Mouse (Mus musculus) heart, embryonic 14.5 days (tissue): ENCODE measurements around the gene Rnf217. TPM values are rescaled to one million over a fixed set of nuclear protein-coding genes. Genes with fewer than 3 reads are reported as not detected.

Source experiments
- ATAC-seq: fragments of 200-750 bp; cut with Nextera tagmentation; 2 replicates; pipeline ENCODE4 v1.8.0; 2017; ENCODE audit warnings: low read depth, moderate TSS enrichment; ENCODE audit not compliant: insufficient number of reproducible peaks, insufficient read depth, low FRiP score
- H3K27ac ChIP-seq, 2 experiments: fragments of 200-500 bp in 1 of 2; fragments of 300-500 bp in 1 of 2; sonication (generic) in 1 of 2; replicated peaks in 1 of 2; 2 replicates each; pipeline ENCODE4 v1.5.1; 2012 to 2014; ENCODE audit warnings: low read depth in 2 of 2, low read length in 2 of 2, control low read depth in 1 of 2, mild to moderate bottlenecking in 1 of 2, mixed read lengths in 1 of 2; ENCODE audit not compliant: control insufficient read depth in 1 of 2, insufficient read depth in 1 of 2
- H3K27me3 ChIP-seq: fragments of 300-500 bp; sonication (generic); 2 replicates; pipeline ENCODE4 v1.6.1; 2014; ENCODE audit warnings: mild to moderate bottlenecking, low read length, control low read depth; ENCODE audit not compliant: control insufficient read depth, insufficient read depth
- H3K36me3 ChIP-seq: fragments of 300-500 bp; sonication (generic); 2 replicates; pipeline ENCODE4 v1.6.1; 2014; ENCODE audit warnings: mild to moderate bottlenecking, control low read depth, low read length, mixed read lengths; ENCODE audit not compliant: control insufficient read depth, insufficient read depth
- H3K4me1 ChIP-seq, 2 experiments: fragments of 200-500 bp in 1 of 2; fragments of 300-500 bp in 1 of 2; sonication (generic) in 1 of 2; 2 replicates each; pipeline ENCODE4 v1.6.1; 2012 to 2014; ENCODE audit warnings: low read length in 2 of 2, control low read depth in 1 of 2, mixed read lengths in 1 of 2; ENCODE audit not compliant: control insufficient read depth in 2 of 2, insufficient read depth in 2 of 2
- H3K4me2 ChIP-seq: fragments of 300-500 bp; sonication (generic); 2 replicates; pipeline ENCODE4 v1.6.1; 2014; ENCODE audit warnings: mild to moderate bottlenecking, low read length
- H3K4me3 ChIP-seq, 2 experiments: fragments of 200-500 bp in 1 of 2; fragments of 300-500 bp in 1 of 2; sonication (generic) in 1 of 2; 2 replicates each; pipeline ENCODE4 v1.5.1; 2012 to 2014; ENCODE audit warnings: low read length in 2 of 2, mild to moderate bottlenecking in 2 of 2, control low read depth in 1 of 2, low read depth in 1 of 2, moderate library complexity in 1 of 2; ENCODE audit not compliant: control insufficient read depth in 1 of 2, insufficient read depth in 1 of 2
- H3K9ac ChIP-seq: fragments of 300-500 bp; sonication (generic); 2 replicates; pipeline ENCODE4 v1.6.1; 2014; ENCODE audit warnings: mild to moderate bottlenecking, low read length
- H3K9me3 ChIP-seq: fragments of 300-500 bp; sonication (generic); 2 replicates; pipeline ENCODE4 v1.6.1; 2016; ENCODE audit warnings: low read length, control low read depth; ENCODE audit not compliant: control insufficient read depth
- WGBS: fragments of 180-500 bp; shearing (Covaris S2); extraction: QIAGEN DNeasy Blood & Tissue Kit; methylation state at CpG from one replicate; pipeline ENCODE4 v1.1.7; 2014; 5-methylcytosine and 5-hydroxymethylcytosine counted together
- polyA plus RNA-seq: library from polyadenylated mRNA; unstranded; fragments of >200 nt; fragmentation: Nextera tagmentation; extraction: Ambion mirVana; gene quantifications from 2 replicates; pipeline ENCODE4 v1.2.1, GENCODE M21; 2014

The Rnf217 gene
- polyA plus RNA-seq, 1 experiment from 2014 or later, result 2.2 TPM

- H3K9me3 ChIP-seq, result no peaks in the 10 kb centered on the region
- no peak overlapping the region for H3K4me2 ChIP-seq
- no peak overlapping the region for H3K9ac ChIP-seq
- no peaks in the 10 kb centered on the region for H3K4me1 ChIP-seq
- H3K27me3 ChIP-seq, result no peaks in the 10 kb centered on the region
- no peak for ATAC-seq
- H3K4me3 ChIP-seq, result no peak overlapping the region
- no peaks in the 10 kb centered on the region for H3K36me3 ChIP-seq
- 80% methylated on average over 3 of the region's 3 CpGs for WGBS
- no peak overlapping the region for H3K27ac ChIP-seq
These were observed 113.2 kb downstream of the Rnf217 start for GRCm38 (mm10) chr10:31495826-31496225.

GRCm38 (mm10) chr10:31494296-31494695, 114.7 kb downstream of the Rnf217 start:
- H3K27ac ChIP-seq, result no peak overlapping the region
- H3K27me3 ChIP-seq, result no peaks in the 10 kb centered on the region
- no peaks in the 10 kb centered on the region for H3K4me1 ChIP-seq
- 88% methylated on average over 1 of the region's 1 CpGs for WGBS
- ATAC-seq, result no peak
- H3K4me3 ChIP-seq, result no peak overlapping the region
- no peaks in the 10 kb centered on the region for H3K36me3 ChIP-seq
- H3K9ac ChIP-seq, result no peak overlapping the region
- no peak overlapping the region for H3K4me2 ChIP-seq
- no peaks in the 10 kb centered on the region for H3K9me3 ChIP-seq

GRCm38 (mm10) chr10:31467043-31467898, 141.7 kb downstream of the Rnf217 start:
- Histone ChIP-seq H3K27ac (no peak overlapping the region), H3K4me1 (no peaks in the 10 kb centered on the region; a peak in 1 of 4 replicates), H3K27me3 (no peaks in the 10 kb centered on the region), H3K36me3 (no peaks in the 10 kb centered on the region), H3K4me3 (no peak overlapping the region), H3K9me3 (no peaks in the 10 kb centered on the region), H3K4me2 (no peak overlapping the region), H3K9ac (no peak overlapping the region)
- ATAC-seq, result no peak
- 55% methylated on average over 10 of the region's 10 CpGs for WGBS

GRCm38 (mm10) chr10:31465840-31466541, 143.0 kb downstream of the Rnf217 start:
- Histone ChIP-seq H3K27me3 (no peaks in the 10 kb centered on the region), H3K27ac (no peak overlapping the region), H3K4me1 (no peaks in the 10 kb centered on the region; a peak in 1 of 4 replicates), H3K9ac (no peak overlapping the region), H3K4me2 (no peak overlapping the region), H3K9me3 (no peaks in the 10 kb centered on the region), H3K4me3 (no peak overlapping the region), H3K36me3 (no peaks in the 10 kb centered on the region)
- ATAC-seq, result no peak
- WGBS, result 85% methylated on average over 6 of the region's 6 CpGs

GRCm38 (mm10) chr10:31465424-31465823, 143.6 kb downstream of the Rnf217 start:
- H3K9me3 ChIP-seq, result no peaks in the 10 kb centered on the region
- no peak overlapping the region for H3K4me2 ChIP-seq
- WGBS, result 57% methylated on average over 4 of the region's 4 CpGs
- H3K4me1 ChIP-seq, result no peaks in the 10 kb centered on the region; a peak in 1 of 4 replicates
- no peak overlapping the region for H3K4me3 ChIP-seq
- H3K36me3 ChIP-seq, result no peaks in the 10 kb centered on the region
- no peaks in the 10 kb centered on the region for H3K27me3 ChIP-seq
- no peak overlapping the region for H3K9ac ChIP-seq
- H3K27ac ChIP-seq, result no peak overlapping the region
- ATAC-seq, result no peak

GRCm38 (mm10) chr10:31463044-31463443, 145.9 kb downstream of the Rnf217 start:
- ATAC-seq, result no peak
- no peaks in the 10 kb centered on the region for H3K27me3 ChIP-seq
- 87% methylated on average over 2 of the region's 2 CpGs for WGBS

GRCm38 (mm10) chr10:31456806-31457205, 152.2 kb downstream of the Rnf217 start:
- no peaks in the 10 kb centered on the region for H3K36me3 ChIP-seq
- no peak for ATAC-seq
- H3K9me3 ChIP-seq, result no peaks in the 10 kb centered on the region
- H3K27ac ChIP-seq, result no peak overlapping the region
- no peak overlapping the region for H3K9ac ChIP-seq
- no peak overlapping the region for H3K4me3 ChIP-seq
- no peaks in the 10 kb centered on the region for H3K27me3 ChIP-seq
- no peaks in the 10 kb centered on the region for H3K4me1 ChIP-seq
- H3K4me2 ChIP-seq, result no peak overlapping the region
- 56% methylated on average over 1 of the region's 1 CpGs for WGBS

More at GRCm38 (mm10) chr10:31463044-31463443, 145.9 kb downstream of the Rnf217 start:
- H3K4me2 ChIP-seq, result no peak overlapping the region
- H3K27ac ChIP-seq, result no peak overlapping the region
- H3K4me1 ChIP-seq, result no peaks in the 10 kb centered on the region; a peak in 1 of 4 replicates
- H3K36me3 ChIP-seq, result no peaks in the 10 kb centered on the region
- no peak overlapping the region for H3K9ac ChIP-seq
- H3K9me3 ChIP-seq, result no peaks in the 10 kb centered on the region
- H3K4me3 ChIP-seq, result no peak overlapping the region
